Mouse (Mus musculus) adrenal gland, postnatal 36 days (tissue): ENCODE measurements around the gene Cd151. TPM values are rescaled to one million over a fixed set of nuclear protein-coding genes. Genes with fewer than 3 reads are reported as not detected.

Source experiments
- DNase-seq, 2 experiments: peaks; one replicate each; pipeline ENCODE4 v3.0.0; 2021; ENCODE audit warnings: mixed read lengths in 1 of 2
- total RNA-seq, 2 experiments: library from RNA; stranded (reverse); gene quantifications; 2 replicates each; pipeline ENCODE4 v1.2.3; 2021

Cd151 gene
- total RNA-seq, 2 experiments from 2014 or later, result 331 to 418 TPM

DNA sequence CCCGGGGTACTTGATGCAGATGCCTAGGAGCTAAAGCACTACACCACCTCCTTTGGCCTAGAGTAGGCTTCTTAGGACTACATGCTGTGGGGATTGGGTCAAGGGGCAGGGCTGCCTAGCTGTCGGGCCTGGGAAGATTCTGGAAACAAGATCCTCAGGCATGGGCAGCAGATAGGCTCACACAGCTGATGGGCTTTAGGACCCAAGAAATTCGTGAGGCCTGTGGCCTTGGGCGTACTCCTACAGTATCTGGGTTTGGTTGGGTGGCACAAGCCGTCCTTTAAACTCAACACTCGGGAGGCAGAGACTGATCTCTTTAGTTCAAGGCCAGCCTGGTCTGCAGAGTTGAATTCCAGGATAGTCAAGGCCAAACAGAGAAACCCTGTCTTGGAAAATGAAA, 5.0 kb downstream of the Cd151 start:
- DNase-seq, result peak in 1 of 2 experiments; percentile 65

DNA sequence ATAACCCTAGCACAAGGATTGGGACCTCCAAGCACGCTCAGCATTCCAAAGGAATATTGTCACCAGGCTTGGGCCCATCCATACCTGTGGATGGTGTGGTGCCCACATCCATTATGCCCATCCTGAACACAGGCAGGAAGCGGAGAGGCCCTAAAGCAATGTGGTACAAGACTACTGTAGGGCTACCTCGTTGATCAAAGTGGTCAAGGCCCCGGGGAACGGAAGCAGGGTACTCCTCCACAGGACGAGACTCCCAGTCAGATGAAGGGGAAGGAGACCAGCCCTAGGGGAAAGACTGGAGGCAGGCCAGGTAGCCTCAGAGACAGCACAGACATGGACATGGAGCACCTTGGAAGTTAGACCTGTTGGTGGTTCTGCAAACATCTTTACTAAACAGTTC, 5.6 kb downstream of the Cd151 start:
- DNase-seq, result no peak

DNA sequence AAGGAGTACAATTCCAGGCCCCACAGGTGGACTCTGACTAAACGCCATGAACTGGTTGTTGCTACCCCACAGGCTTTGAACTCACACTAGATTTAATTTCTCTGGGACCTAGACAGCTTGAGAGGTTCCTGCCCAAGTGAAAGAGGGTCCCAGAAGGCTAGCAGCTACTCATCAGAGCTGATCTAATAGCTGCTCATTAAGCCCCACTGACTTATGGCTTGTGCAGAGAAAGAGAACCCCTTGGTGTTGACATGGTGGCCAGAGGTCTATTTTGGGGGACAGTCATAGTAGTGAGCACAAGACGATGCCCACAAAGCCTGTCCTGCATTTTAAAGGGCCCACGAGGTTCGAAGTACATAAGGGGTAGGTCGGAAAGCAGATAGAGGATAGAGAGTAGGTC, 7.0 kb downstream of the Cd151 start:
- no peak for DNase-seq

GRCm38 (mm10) chr7:141475011-141475804, 8.0 kb downstream of the Cd151 start, which contains the start of the genes Polr2l and Tspan4:
Polr2l (minus strand) TSS chr7:141475132.
Tspan4 (plus strand) TSS chr7:141475240.
- peak; percentile 87 to 92 for DNase-seq

DNA sequence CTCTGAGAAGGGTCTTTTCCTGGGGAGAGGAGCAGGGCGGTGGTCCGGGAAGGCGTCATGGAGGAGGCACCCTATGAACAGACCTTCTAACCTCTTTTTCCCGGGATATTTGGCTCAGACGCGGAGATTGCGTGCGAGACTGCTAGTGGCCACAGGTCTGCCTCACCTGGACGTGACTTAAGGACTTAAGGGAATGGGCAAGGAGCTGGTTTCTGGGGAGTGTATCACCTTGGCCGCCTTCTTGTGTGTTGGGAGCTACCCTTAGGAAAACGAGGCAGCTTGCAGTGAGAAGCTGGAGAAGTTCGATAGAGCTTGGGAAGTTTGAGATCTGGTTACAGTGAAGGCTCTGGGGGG, 8.6 kb downstream of the Cd151 start:
- no peak for DNase-seq

- peak; percentile 93 to 96 for DNase-seq
These were observed 9.2 kb downstream of the Cd151 start for GRCm38 (mm10) chr7:141476226-141476980.

GRCm38 (mm10) chr7:141476981-141477370, 9.8 kb downstream of the Cd151 start:
- DNase-seq, result peak in 1 of 2 experiments; percentile 64

DNA sequence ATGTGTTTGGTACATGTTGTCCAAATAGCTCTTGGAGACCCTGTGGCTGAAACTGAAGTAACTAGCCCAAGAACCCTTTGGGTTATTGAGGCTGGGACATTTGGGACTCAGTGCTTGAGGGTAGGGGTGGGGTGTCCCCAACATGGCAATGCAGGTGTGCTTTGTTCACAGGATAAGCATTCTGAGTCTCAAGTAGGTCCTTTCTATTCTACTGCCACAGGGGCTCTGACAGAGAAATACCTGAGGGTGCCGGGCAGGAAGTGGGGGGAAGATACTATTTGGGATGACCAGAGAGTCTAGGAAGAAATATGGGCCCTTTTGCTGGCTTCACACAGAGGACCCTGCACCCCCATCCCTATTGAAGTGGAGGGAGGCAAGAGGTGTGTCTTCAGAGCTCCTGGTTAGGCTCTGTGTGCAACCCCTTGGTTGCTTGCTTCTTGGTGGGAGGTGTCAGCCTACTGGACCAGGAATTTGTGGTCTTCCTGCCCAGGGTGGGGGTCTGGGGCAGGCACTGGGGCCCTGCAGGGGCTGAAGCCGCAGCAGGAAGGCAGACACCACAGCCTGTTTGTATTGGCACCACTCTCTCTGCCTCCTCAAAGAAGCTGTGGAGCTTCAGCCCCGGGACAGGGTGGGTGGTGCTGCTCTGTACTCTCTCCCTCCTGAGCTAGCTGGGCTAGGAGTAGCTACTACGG, 10.5 kb downstream of the Cd151 start:
- DNase-seq, result no peak

GRCm38 (mm10) chr7:141478270-141478748, 11.1 kb downstream of the Cd151 start:
- DNase-seq, result peak in 1 of 2 experiments; percentile 67

DNA sequence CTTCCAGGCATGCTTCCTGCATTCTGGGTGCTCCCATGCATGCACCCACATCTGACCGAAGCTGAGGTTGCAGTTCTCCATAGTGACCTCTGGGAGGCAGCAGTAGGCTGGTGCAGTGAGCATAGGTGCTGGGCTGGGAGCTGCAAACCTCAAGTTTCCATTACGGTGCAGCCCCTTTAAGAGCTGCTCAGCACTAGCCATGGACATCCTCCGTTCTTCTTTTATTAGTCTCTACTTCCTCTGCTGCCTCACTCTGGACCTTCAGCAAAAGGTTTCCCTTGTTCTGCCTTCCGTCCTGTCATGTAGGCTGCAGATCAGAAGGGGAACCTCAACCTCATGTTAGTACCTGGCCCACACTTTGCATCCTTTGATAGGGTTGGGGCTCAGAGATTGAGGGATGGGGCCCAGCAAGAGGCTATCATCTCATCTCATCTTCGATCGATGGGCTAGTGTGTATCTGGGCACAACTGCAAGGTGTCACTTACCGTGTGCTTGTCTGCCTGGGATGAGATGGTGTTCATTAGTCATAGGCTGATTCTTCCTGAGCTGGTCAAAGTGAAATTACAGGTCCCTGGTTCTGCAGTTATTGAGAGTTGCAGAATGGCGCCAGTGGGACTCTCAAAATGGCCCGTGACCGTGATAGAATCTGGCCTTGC, 13.8 kb downstream of the Cd151 start:
- peak; percentile 66 to 77 for DNase-seq

DNA sequence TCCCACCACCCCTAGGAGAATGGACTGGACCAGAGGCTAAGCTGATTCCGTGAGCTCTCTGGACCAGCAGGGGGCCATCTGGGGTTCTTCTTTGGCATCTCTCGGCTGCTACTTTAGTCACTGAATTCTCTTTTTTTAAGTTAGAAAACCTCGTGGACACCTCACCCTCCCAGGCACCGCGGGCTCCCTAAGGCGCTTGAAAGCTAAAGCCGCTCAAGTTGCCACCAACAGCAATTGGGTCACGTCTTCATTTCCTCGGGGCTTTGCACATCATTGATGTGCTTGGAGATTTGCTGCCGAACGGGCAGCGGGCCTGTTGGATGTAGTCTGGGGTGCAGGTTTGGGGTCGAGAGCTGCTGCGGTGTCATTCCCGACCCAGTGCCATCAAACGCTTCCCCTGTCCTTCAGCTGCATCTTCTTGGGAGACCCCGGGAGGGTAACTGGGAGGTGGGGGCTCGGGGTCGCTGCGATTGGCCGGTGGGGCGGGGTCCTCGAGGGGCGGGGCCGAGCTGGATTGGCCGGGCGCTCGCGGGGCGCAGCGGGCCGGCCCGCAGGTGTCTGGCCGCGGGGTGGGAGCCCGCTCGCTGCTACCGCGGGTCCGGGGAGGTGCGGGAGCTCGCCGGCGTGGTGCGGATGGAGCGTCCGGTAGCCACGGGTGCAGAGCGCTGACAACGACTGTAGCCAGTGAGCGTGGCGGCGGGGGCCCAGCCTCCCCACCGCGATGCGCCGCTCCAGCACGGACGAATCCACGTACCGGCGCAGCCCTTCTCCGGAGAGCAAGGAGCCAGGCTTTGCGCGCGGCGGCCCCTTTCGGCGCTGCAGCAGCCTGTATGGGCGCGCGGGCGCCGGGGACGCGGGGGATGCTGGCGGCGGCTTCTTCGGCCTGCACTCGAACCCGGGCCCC, 14.6 kb downstream of the Cd151 start:
- DNase-seq, result peak in 1 of 2 experiments; percentile 74

GRCm38 (mm10) chr7:141482531-141483024, 15.4 kb downstream of the Cd151 start:
- no peak for DNase-seq

- no peak for DNase-seq
These were observed 16.0 kb downstream of the Cd151 start for GRCm38 (mm10) chr7:141483114-141483653.

GRCm38 (mm10) chr7:141484186-141485120, 17.3 kb downstream of the Cd151 start:
- no peak for DNase-seq

DNA sequence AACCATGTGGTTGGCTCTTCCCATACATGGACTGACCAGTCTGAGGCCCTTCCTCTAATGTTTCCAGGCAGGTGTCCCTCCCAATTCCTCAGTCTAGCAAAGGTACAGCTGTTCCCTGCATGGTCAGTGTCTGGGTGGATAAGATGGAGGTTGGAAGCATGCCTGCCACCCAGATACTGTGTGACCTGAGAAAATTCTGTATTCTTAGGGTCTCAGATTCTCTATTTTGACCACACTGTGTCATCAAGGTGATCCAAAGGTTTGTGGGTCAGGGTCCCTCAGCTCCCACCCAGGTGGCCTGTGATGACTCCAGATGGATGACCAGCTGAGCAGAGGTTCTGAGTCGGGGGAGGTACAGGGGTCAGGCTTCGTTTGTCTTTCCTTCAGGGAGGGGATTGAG, 18.0 kb downstream of the Cd151 start:
- no peak for DNase-seq

DNA sequence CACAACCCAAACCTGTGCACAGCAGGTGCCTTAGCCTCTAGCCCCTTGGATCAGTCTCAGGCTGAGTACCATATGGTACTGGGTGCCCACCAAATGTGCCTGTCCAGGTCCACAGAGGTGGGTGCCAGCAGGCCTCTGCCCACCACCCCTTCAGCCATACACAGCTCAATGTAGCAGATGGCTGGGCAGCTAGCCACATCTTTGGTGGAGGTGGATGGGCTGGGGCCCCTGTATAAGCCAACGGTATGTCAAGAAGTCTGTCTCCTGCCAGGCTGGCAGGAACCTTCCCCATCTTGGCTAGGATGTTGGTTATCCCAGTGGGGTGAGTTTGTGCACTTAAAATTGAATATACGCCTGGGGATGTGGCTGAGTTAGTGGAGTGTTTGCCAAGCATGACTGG, 18.4 kb downstream of the Cd151 start:
- no peak for DNase-seq

DNA sequence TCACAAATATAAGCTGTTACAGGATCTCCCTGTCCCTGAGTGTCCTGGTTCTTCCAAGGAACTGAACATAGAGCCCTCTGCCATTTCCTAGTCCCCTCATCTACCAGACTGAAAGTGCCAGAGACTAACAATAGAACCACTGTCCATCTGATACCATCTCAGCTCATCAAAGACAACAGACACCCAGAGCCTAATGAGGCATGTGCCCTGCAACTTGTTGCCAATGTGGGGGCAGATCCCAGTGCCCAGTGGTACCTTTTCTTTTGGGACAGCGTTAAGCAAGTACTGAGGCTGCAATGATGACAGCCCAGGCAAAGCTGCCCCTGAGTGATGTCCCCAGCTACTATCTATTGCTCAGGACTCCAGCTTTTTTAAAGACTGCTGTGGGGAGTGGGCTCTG, 19.0 kb downstream of the Cd151 start:
- DNase-seq, result no peak

GRCm38 (mm10) chr7:141487141-141487540, 19.9 kb downstream of the Cd151 start:
- no peak for DNase-seq

GRCm38 (mm10) chr7:141491151-141491550, 24.0 kb downstream of the Cd151 start:
- no peak for DNase-seq
